Mouse (Mus musculus) heart, adult 2 months (tissue): ENCODE results near the gene Pms2. TPM values are rescaled to one million over a fixed set of nuclear protein-coding genes. Genes with fewer than 3 reads are reported as not detected.

Experiments
- DNase-seq, 2 experiments: peaks; one replicate each; pipeline ENCODE4 v3.0.0; 2021
- H3K27ac ChIP-seq: fragments of 200-600 bp; 2 replicates; pipeline ENCODE4 v1.8.1; 2022
- H3K27me3 ChIP-seq: fragments of 200-500 bp; 2 replicates; pipeline ENCODE4 v1.6.1; 2012; ENCODE audit warnings: mild to moderate bottlenecking, low read length, inconsistent platforms, mixed read lengths; ENCODE audit not compliant: control insufficient read depth, insufficient read depth
- H3K36me3 ChIP-seq: fragments of 200-500 bp; 2 replicates; pipeline ENCODE4 v1.6.1; 2012; ENCODE audit warnings: low read length, inconsistent platforms; ENCODE audit not compliant: control insufficient read depth, insufficient read depth
- H3K4me1 ChIP-seq: fragments of 200-500 bp; 2 replicates; pipeline ENCODE4 v1.6.1; 2011; ENCODE audit warnings: low read length; ENCODE audit not compliant: control insufficient read depth, insufficient read depth
- H3K4me3 ChIP-seq: fragments of 200-600 bp; 2 replicates; pipeline ENCODE4 v1.8.1; 2022
- H3K79me2 ChIP-seq: fragments of 200-500 bp; replicated peaks from 2 replicates; pipeline ENCODE4 v1.6.1; 2012; ENCODE audit warnings: mild to moderate bottlenecking, inconsistent platforms, low read length, moderate library complexity, mixed read lengths; ENCODE audit not compliant: control insufficient read depth, insufficient read depth
- H3K9ac ChIP-seq: fragments of 200-500 bp; 2 replicates; pipeline ENCODE4 v1.6.1; 2012; ENCODE audit warnings: low read depth, mild to moderate bottlenecking, control low read depth, inconsistent platforms, low read length, mixed read lengths
- CTCF ChIP-seq: fragments of 200-600 bp; IDR thresholded peaks from 2 replicates; pipeline ENCODE4 v1.8.1; 2022; ENCODE audit warnings: antibody characterized with exemption, mild to moderate bottlenecking, moderate library complexity
- EP300 ChIP-seq: fragments of 200-500 bp; IDR thresholded peaks from 2 replicates; pipeline ENCODE4 v1.6.1; 2011; ENCODE audit warnings: low read depth, low read length, control low read depth; ENCODE audit not compliant: insufficient read depth
- POLR2A ChIP-seq: fragments of 200-500 bp; IDR thresholded peaks from 2 replicates; pipeline ENCODE4 v1.6.1; 2011; ENCODE audit warnings: mild to moderate bottlenecking, low read depth, low read length, control low read depth; ENCODE audit not compliant: insufficient read depth
- WGBS: fragments of 180-500 bp; shearing (Covaris S2); methylation state at CpG from one replicate; pipeline ENCODE4 v1.1.7; 2018; 5-methylcytosine and 5-hydroxymethylcytosine counted together
- intact Hi-C: fragments of 180-260 bp; cut with DNase I; formaldehyde crosslinking; loops from one replicate; pipeline ENCODE4 v1.15.1; 2025
- polyA plus RNA-seq: library from polyadenylated mRNA; depleted of rRNA; stranded (reverse); fragments of >200 nt; gene quantifications from 2 replicates; pipeline ENCODE4 v1.2.3, GENCODE M21; 2012
- total RNA-seq, 2 experiments: library from RNA; stranded (reverse); gene quantifications; 2 replicates each; pipeline ENCODE4 v1.2.3; 2021

Gene Pms2
- total and polyA plus RNA-seq, 3 experiments = 1.5 to 3.5 (median 3.3) TPM

DNA sequence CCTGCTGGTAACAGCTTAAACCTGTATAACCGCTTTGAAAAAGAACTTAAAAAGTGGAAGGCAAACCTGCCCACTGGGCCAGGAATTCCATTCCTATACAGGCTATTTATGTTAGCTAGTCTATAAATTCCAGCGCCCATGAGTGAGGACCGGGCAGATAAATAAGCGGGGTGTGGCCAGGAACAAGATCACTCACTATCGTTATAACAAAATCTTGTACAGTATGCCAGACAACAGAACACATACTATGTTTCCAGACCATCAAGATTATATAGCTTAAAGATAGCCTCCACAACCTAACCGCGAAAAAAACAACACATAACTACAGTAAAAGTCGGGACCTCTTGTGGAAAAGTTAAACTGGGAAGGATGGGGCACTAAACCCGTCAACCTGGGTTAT is 838 bp upstream of the Pms2 start:
- no peak for DNase-seq
- no peaks in the 10 kb centered on the region for H3K79me2 ChIP-seq
- H3K4me1 ChIP-seq = no peaks in the 10 kb centered on the region
- under 1% methylated on average over 9 of the region's 9 CpGs for WGBS
- intact Hi-C loops = loop anchor here (5.0 kb wide), 1 partner anchor 337 kb away; no protein-coding TSS in a partner anchor
- H3K36me3 ChIP-seq = no peaks in the 10 kb centered on the region; the same call in 1 of the 2 replicates
- no peaks in the 10 kb centered on the region for H3K27me3 ChIP-seq
- TF ChIP-seq POLR2A (no peak), EP300 (no peak), CTCF (no peak)
- H3K4me3 ChIP-seq = peak overlapping the region; percentile 86
- peak overlapping the region; percentile 81 for H3K9ac ChIP-seq
- H3K27ac ChIP-seq = peak overlapping the region; percentile 80

DNA sequence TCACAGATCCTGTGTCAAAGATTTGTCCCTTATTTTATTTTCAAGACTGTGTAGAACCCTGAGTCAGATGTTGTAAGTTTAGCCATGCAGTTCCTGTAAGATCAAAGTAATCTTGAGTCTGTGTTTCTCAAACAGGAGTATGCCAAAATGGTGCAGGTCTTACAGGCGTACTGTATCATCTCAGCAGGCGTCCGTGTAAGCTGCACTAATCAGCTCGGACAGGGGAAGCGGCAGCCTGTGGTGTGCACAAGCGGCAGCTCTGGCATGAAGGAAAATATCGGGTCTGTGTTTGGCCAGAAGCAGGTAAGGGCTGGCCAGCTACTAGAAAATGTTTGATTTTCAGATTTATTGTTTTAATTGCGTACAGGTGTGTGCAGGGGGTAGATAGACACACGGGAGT is 6.5 kb downstream of the Pms2 start:
- WGBS = 95% methylated on average over 9 of the region's 9 CpGs
- H3K27me3 ChIP-seq = no peaks in the 10 kb centered on the region

GRCm38 (mm10) chr5:143917418-143917817 is 7.7 kb downstream of the Pms2 start:
- DNase-seq = peak; percentile 53 to 56

More for the DNA sequence above, 6.5 kb downstream of the Pms2 start:
- intact Hi-C loops = no loop called here
- H3K4me1 ChIP-seq = no peaks in the 10 kb centered on the region
- DNase-seq = no peak
- no peak overlapping the region for H3K4me3 ChIP-seq
- H3K79me2 ChIP-seq = no peaks in the 10 kb centered on the region
- H3K27ac ChIP-seq = no peak overlapping the region
- H3K36me3 ChIP-seq = no peaks in the 10 kb centered on the region
- H3K9ac ChIP-seq = no peak overlapping the region
- TF ChIP-seq POLR2A (no peak), EP300 (no peak), CTCF (no peak)

GRCm38 (mm10) chr5:143918120-143918519 is 8.4 kb downstream of the Pms2 start:
- Histone ChIP-seq H3K27me3 (no peaks in the 10 kb centered on the region), H3K9ac (no peak overlapping the region), H3K4me1 (no peaks in the 10 kb centered on the region), H3K36me3 (no peaks in the 10 kb centered on the region), H3K27ac (no peak overlapping the region), H3K79me2 (no peaks in the 10 kb centered on the region), H3K4me3 (no peak overlapping the region)
- TF ChIP-seq CTCF (no peak), POLR2A (no peak)
- DNase-seq = no peak
- 96% methylated on average over 3 of the region's 3 CpGs for WGBS
- intact Hi-C loops = no loop called here

More at GRCm38 (mm10) chr5:143917418-143917817, 7.7 kb downstream of the Pms2 start:
- TF ChIP-seq POLR2A (no peak), EP300 (0 out of 2 replicates have a peak, but pooled peaks have one; percentile 54), CTCF (peak; percentile 78)
- intact Hi-C loops = loop anchor here (1.0 kb wide), 1 partner anchor 185 kb away; the partner anchor contains the start of gene Usp42
- no peak overlapping the region for H3K9ac ChIP-seq
- H3K79me2 ChIP-seq = no peaks in the 10 kb centered on the region
- H3K36me3 ChIP-seq = no peaks in the 10 kb centered on the region
- H3K27me3 ChIP-seq = no peaks in the 10 kb centered on the region
- WGBS = 45% methylated on average over 5 of the region's 5 CpGs
- no peaks in the 10 kb centered on the region for H3K4me1 ChIP-seq
- H3K4me3 ChIP-seq = no peak overlapping the region
- H3K27ac ChIP-seq = no peak overlapping the region

DNA sequence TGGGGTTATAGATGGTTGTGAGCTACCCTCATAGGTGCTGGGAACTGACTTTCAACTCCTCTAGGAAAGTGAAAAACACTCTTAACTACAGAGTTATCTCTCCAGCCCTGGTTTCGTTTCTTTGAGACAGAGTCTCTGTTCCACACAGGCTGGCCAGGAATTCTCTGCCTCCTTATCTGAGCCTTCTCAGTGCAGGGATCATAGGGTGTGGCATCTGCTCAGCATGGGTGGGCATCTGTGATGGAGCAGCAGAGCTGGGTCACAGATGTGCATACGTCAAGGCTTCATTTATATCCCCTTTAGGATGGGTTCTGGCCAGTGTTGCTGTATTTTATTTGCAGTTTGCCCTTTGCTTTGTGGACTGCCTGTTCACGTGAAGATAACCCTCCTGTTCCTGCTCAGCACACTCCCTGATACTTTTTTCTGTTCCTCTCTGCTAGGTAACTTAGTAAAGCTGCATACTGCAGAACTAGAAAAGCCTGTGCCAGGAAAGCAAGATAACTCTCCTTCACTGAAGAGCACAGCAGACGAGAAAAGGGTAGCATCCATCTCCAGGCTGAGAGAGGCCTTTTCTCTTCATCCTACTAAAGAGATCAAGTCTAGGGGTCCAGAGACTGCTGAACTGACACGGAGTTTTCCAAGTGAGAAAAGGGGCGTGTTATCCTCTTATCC is 15.2 kb downstream of the Pms2 start:
- no peak for DNase-seq
- no peak for TF ChIP-seq CTCF
- no peak for TF ChIP-seq POLR2A
- no peak for TF ChIP-seq EP300
- H3K79me2 ChIP-seq = no peaks in the 10 kb centered on the region
- WGBS = 77% methylated on average over 6 of the region's 6 CpGs
- no peak overlapping the region for H3K4me3 ChIP-seq
- H3K9ac ChIP-seq = no peak overlapping the region
- no peaks in the 10 kb centered on the region; the same call in 1 of the 2 replicates for H3K36me3 ChIP-seq
- no peaks in the 10 kb centered on the region for H3K27me3 ChIP-seq
- H3K27ac ChIP-seq = no peak overlapping the region
- H3K4me1 ChIP-seq = no peaks in the 10 kb centered on the region
- intact Hi-C loops = no loop called here

DNA sequence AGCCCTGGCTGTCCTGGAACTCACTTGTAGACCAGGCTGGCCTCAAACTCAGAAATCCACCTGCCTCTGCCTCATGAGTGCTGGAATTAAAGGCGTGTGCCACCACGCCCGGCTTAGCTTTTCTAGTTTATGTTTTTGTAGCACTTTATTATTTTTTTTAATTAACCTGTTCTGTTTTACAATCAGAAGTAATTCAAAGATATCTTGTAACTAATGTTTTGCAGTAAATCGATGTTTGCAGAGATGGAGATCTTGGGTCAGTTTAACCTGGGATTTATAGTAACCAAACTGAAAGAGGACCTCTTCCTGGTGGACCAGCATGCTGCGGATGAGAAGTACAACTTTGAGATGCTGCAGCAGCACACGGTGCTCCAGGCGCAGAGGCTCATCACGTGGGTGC is 18.1 kb downstream of the Pms2 start, which contains the start of gene Gm42421:
TSS of gene Gm42421 (plus strand) at position 301 of the 400 bp plus-strand sequence.
- TF ChIP-seq EP300 = no peak
- no peak for TF ChIP-seq POLR2A
- TF ChIP-seq CTCF = no peak
- Histone ChIP-seq H3K4me3 (no peak within 1 kb of the TSS), H3K9ac (no peak within 1 kb of the TSS), H3K4me1 (no peaks in the 10 kb centered on the region), H3K27ac (no peak within 1 kb of the TSS), H3K79me2 (no peaks in the 10 kb centered on the region), H3K36me3 (no peaks in the 10 kb centered on the region; the same call in 1 of the 2 replicates), H3K27me3 (no peaks in the 10 kb centered on the region)
- DNase-seq = no peak
- intact Hi-C loops = no loop called here
- 95% methylated on average over 8 of the region's 8 CpGs for WGBS
